Mouse (Mus musculus): Measurements from ENCODE around the gene Ccl3.

DNA sequence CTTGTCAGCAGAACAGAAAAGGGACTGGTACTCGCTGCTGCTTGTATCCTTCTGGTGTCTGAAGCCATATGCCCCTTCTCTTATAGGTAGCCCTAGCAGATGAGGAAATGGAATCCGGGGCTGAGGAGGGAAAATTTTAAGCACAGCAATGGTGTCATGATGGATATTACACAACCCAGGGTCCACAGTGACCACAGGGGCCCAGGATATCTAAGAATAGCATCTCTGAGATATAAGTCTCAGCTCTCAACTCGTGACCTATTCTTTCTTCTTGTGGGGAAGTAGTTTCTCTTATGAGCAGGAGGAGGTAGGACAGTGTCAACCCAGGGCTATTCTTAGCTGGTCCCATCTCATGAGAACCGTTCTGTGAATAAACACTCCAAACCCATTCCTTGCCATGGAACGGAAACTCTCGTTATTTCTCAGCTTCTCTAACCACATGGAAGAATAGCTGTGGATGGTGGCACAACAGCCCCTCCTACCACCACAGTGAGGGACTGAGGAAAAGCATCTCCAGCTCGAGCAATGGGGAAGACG is at the start of gene Ccl3:
- no peak for TF ChIP-seq CTCF (IDR thresholded peaks at IDR 0.05; ENCODE audit: low read depth, low read length)
- TF ChIP-seq POLR2A (IDR thresholded peaks at IDR 0.05; ENCODE audit: extremely low read depth, insufficient read depth, low read length) = no peak

Measured in liver, adult 2 months (tissue).